Mouse (Mus musculus): Measurements from ENCODE around the gene Wipf1.
A peak's percentile ranks its signal among the peaks of the same experiment; 100 is the strongest.

The Wipf1 gene

DNA sequence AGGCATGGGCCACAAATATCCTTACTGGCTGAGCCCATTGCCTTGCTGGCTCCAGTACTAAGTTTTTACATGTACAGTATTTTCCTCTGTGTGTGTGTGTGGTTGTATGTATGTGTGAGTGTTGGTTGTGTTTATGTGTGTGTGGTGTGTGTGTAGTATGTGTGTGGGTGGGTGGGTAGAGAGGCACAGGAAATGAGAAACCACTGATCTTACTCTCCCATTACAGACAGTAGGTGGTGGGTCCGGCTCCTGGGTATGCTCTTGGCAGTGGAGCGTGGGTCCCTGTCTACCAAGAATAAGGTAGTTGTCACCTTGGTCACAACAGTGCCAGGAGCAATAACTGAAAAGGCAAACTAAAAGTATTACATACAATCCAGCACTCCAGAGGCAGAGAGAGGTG is 93.7 kb downstream of the Wipf1 start:
- DNase-seq (ENCODE audit: low read depth, low spot score) = no peak

DNA sequence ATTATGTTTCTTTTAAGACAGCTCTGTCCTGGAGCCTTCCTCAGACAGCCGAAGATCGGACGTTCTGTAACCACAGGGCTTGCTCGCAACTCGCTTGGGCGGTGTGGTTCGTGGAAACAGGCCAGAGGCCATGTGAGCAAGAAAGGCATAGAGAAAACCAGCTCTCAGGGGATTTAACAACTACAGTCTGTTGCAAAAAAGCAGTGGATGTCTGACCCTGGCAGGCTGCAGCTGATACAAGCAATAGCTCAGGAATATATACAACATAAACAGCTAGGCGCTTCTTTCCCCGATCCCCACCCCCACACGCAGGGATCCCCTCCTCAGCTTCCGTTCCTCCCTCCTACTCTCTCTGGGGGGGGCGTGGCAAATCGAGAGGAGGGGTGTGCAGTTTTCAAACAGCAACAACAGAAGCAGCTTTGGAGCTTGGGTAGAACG is 97.6 kb downstream of the Wipf1 start:
- DNase-seq (ENCODE audit: low read depth, low spot score) = no peak

DNA sequence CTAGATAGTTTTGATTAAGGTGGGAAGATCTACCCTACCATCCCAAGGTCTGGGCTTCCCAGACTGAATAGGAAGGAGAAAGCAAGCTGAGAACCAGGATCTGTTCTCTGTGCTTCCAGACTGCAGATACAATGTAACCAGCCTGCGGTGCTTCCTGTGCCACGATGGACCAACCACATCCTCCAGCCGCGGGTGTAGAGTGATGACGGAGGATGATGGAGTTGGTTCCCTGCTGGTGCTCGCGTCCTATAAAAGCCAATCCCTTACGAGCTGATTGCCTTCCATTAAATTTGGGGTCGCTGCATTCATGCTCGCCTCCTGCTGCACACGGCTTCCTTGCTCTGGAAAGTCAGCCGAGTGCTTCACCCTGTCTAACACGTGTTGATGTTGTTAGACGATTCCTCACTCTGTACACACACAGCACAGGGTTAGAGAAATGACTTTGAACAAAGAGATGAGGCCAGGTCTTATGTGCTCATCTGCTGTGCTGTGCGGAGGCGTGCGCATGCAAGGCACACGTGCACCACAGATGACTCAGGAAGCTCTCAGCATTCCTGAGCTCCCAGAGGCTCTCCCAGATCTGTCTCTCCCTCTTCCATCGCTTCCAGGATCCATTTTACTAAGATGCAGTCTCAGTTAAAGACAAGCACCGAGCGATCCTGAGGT is 100.6 kb downstream of the Wipf1 start:
- no peak for DNase-seq (ENCODE audit: low read depth, low spot score)

DNA sequence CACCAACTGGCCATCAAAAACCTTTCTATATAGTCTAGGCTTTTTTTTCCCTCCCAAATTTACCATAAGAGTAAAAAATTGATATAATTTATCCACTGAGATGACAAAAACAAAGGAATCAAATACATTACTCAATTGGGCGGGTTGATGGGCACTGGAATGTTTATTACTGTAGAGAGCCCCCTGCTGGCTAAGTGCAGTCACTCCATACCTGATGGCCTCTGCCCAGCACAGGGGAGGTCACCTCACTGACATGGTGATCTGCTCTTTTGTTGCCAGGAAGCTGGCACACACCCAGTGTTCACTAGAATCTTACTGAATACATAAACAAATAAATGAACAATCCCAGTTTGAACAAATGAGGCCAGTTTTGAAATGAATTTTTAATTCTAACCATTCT is 102.2 kb downstream of the Wipf1 start:
- no peak for DNase-seq (ENCODE audit: low read depth, low spot score)

DNA sequence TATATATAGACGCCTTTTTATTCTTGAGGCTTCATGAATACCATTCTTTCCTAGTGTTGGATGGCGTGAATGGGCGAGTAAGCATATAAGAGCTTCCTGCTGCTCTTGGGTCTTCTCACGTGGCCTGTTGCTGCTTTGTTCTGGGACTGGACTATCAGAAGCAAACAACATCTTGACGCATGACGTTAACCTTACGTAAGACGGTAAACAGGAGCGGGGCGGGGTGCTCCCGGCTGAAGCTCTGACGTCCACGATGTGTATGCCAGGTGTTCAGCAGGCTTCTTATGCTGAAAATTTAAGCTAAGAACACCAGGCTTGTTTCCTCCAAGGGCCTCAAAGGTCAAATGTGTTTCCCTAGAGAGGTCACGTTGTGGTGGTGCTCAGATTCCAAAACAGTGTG is 103.7 kb downstream of the Wipf1 start:
- no peak for DNase-seq (ENCODE audit: low read depth, low spot score)

DNA sequence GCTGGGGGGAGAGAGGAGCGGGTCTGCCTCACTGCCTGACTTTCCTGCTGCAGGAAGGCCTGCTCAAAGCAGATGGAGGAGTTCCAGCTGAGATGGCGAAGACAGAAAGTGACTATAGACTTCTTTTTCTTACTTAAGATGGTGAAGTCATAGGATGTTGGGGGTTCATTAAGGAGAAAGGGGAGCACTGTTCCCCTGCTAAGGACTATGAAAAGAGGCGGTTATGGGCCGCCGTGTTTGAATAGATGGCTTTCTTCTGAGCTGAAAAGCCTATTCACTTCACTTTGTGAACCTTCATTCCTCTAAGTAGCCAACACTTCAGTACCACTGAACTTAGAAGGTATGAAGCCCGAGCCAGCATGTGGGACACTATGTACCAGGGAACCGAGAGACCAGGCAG is 109.8 kb downstream of the Wipf1 start:
- DNase-seq (ENCODE audit: low read depth, low spot score) = no peak

DNA sequence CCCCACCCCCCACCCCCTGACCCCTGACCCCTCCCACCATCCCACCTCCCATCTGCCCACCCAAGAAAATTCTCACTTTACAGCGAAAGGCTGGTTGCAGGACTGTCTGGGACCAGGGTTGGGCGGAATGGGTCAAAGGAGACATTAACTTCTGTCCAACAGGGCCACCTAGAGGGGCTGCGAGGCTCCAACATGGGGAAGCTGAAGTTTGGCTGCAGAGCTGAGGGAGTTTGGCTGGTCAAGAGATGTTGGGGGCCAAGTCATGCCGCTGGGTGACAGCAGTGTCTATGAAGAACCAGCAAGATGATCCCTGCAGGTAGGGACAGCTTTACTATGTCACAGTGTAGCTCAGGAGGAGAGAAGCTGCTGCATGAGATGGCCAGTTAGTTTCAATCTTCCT is 110.2 kb downstream of the Wipf1 start:
- DNase-seq (ENCODE audit: low read depth, low spot score) = no peak

DNA sequence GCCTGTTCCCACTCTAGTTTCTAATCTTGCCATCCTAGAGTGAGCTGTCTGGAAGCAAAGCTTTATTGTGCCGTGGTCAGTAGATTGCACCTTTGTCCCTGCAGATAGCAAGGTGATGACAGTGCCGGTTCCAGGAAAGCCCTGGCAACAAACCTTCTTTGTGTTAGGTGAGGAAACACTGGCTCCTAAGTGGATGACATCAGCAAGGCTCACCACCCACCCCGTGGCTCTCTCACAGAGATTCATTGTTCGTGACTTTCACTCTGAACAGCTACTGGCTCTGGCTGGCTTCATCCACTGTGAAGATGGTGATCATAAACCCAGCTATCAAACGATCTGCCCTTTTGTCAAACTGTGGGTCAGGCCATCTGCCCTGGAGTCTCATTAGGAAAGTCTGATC is 113.6 kb downstream of the Wipf1 start:
- no peak for DNase-seq (ENCODE audit: low read depth, low spot score)

DNA sequence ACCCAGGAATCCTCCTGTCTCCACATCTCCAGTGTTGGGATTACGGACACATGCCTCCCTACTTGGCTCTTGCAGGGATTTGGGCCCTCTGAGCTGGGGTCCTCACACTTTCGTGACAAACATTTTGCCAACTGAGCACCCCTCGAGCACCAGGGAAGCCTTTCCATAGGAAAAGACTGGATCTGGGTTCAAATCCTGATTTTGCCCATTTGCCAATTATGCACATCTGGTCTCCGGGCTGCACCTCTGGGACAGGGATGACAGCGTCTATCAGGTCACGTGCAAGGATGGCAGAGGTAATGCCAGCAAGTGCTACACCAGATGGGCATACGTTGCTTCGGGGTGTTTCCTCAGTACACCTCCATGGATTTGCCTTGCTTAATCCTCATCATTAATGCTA is 119.5 kb downstream of the Wipf1 start:
- no peak for DNase-seq (ENCODE audit: low read depth, low spot score)

DNA sequence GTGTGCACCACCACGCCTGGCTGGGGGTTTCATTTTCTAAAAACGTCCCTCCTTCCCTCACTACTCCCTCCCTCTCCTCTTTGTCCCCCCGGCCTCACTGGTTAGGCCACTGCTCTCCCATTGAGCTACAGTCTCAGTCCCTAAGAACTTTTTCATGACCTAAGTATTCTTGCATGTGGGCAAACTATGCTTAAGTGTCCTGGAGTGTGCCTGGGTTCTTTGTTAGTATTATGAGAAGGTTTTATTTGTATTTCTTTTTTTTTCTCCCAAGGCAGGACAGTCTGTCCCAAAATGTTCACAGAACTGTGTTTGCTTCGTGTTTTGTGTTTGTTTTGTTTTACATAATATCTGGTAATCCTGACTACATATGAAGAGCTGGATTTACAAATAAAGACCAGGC is 121.9 kb downstream of the Wipf1 start:
- DNase-seq (ENCODE audit: low read depth, low spot score) = no peak

DNA sequence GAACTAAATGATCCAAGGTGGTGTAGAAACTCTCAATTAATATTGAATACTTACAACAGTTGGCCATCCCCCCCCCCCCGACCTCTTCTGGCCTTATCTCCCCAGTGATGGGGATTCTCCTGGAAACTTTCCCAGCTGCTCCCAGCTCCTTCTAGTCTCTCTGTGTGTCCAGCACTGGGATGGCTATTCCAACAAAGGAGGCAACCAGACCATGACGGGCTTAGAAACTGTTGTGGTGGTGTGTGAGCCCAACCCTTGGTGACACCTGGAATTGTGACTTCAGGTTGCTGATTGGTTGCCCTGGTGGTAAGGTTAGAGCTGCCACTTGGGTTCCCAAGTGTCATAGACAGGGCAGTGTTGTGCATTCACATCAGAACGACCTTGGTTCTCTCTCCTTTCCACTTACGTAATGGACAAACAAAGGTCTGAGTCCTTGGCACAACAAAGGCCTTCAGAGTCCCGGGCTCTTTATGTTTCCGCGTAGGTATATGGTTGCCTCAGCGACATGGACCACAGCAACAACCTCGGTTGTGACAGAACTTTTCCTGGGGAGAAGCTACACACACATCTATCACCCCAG is 123.1 kb downstream of the Wipf1 start:
- DNase-seq (ENCODE audit: low read depth, low spot score) = no peak

DNA sequence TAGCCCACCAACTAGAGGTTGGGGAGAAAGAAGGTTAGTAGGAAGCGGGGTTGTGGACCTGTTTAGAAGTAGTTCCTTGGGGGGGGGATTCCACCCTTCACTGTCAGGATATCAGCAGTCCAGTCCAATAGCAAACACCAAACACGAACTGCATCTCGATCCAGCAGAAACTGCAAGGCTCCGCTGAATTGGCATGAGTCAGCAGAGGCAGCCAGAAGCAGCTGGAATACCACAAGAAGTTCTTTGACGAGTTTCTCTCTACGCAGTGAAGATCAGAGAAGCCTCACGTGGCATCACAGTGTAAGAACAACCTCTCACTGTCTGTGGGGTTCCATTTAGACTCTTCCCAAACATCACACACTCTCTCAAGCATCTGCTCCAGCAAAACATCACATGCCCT is 124.6 kb downstream of the Wipf1 start:
- DNase-seq (ENCODE audit: low read depth, low spot score) = no peak

DNA sequence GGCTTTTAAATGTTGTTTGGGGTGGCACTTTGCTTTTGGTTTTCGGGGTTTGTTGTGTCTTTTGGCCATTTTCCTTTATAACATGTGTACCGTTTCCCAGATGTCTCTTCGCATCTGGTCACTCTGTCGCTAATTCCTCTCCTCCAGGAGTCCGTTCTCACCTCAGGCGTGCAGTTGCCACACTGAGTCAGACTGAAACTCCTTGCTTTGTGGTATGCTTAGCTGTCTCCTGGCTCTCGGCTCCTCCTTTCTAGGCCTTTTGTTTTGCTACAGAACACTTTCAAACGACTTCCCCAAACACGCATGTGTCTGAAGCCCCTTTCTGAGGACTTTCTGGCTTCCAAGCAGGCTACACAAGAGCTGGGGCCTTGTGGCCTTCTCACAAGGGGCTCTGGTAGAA is 125.1 kb downstream of the Wipf1 start:
- DNase-seq (ENCODE audit: low read depth, low spot score) = no peak

DNA sequence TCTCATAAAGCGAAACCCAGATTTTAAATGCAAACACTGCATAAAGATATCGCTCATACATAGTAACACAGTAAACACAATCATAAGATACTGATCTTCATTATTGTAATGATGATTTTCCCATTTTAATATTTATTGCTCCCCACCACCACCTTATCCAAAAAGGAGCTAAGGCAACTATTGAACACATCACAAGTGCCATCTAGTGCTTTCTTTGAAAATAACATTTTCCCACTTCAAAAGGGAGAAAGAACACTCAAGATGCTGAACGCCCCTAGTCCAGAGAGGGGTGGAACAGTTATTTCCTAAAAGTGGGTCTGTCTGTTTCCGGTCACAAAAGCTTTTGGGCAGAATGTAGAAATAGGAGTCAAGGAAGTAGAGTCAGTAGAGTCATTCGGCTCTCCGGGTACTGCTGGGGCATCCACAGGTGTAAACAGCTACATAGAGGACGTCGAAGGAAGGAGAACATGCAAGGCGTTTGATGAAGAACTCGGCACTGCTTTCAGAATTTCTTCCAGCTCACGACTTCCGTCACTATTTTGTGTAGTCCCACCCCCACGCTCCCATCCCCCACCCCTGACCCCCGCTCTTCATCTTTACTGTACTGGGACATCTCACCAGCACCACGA is 126.0 kb downstream of the Wipf1 start:
- DNase-seq (ENCODE audit: low read depth, low spot score) = no peak

DNA sequence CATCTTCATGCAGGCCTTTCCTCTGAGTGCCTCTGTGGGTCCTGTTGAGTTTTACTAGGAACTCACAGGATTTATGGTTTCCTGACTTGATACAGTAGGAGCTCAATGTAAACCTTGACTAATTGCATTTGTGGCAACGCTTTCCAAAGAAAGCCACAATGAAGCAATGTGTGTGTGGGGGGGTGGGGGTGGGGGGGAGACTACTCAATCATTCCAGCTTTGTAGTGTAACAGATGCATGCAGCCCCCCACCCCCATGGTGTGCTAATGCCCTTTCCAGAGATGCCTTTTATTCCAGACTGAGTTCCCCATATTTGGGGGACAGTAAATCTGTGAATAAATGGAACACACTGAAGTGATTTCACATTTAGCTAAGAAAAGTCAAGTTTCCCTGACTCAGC is 127.8 kb downstream of the Wipf1 start:
- no peak for DNase-seq (ENCODE audit: low read depth, low spot score)

DNA sequence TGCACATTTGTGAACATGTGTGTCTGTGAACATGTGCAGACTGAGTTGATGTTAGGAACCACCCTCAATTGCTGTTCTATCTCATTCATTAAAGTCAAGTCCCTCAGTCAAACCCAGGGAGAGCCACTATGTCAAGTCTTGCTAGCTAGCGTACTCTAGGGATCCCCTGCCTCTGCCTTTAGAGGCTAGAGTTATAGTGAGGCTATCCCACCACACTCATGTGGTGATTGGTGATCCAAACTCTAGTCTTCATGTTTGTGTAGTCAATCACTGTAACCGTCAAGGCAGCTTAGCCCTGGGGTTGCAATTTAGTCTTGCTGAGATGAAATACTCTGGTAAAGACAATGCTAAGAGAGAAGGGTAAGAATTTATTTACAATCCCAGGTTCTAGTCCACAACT is 132.1 kb downstream of the Wipf1 start:
- no peak for DNase-seq (ENCODE audit: low read depth, low spot score)

DNA sequence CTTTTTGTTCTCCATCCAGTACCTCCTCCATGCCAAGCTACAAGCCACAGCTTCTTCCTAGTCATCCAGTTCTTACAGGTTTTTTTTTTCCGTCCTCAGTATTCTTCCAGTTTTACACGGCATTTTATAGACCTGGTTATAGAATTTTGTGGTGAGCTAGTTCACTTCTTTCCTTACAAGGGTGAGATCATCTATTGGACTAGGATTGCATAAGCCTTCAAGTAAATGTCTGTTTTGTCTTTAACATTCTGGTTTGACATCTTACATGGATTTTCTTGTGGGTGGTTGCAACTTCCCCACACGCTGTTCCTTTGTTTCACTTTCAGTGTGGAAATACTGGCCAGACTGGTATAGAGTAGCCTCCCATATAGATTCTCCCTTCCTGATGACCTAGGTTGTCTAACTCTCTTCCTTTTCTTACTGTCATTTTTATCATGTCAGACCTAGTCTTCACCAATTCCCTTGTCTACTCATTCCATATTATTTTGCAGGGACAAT is 132.7 kb downstream of the Wipf1 start:
- no peak for DNase-seq (ENCODE audit: low read depth, low spot score)

DNA sequence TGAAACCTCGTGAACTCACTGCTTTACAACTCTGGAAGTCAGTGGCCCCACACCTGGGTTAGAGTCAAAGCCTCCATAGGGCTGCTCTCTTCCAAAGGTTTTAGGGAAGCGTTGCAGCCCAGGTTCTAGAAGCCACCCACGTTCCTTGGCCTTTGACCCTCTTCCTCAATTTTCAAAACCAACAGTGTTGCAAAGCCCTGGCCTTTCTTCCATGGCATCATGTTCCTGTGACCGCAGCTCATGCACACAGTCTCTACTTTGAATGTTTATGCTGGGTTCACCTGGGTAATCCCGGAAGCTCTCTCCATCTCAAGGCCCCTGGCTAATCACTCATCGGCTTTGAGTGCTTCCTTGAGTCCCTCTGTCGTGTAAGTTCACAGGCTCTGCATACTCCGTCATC is 134.0 kb downstream of the Wipf1 start:
- no peak for DNase-seq (ENCODE audit: low read depth, low spot score)

DNA sequence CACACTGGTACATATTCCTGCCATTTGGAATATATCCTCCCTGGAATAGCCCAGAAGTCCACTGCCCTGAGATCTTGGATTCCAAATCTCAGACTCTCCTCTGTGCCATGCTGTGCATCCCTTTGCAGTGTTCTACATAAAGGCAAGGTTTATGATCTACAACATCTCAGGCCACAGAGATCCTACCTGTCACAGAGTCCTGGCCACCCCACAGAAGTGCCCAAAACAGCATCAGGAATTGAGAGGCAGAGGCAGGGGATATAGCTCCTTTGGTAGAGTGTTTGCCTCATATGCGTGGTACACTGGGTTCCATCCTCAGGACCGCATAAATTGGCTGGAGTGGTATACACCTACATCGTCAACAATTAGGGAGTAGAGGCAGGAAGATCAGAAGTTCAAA is 135.1 kb downstream of the Wipf1 start:
- no peak for DNase-seq (ENCODE audit: low read depth, low spot score)

DNA sequence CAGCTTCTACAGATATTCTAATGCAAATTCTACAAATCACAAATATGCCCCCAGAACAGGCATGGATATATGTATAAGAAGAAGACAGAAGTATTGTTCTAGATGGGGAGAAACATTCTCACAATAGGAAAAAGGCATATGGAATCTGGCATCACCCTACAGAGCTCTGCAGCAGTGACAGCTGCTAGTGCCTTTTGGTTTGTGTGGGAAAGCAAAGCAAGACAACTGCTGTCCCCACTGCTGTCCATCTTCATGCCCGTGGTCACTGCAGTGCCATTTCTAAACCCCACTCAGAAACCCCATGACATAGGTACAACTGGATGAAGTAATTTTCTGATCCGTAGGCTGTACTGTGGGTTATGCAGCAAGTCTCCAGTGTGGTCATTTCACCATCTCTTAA is 136.8 kb downstream of the Wipf1 start:
- DNase-seq (ENCODE audit: low read depth, low spot score) = no peak

DNA sequence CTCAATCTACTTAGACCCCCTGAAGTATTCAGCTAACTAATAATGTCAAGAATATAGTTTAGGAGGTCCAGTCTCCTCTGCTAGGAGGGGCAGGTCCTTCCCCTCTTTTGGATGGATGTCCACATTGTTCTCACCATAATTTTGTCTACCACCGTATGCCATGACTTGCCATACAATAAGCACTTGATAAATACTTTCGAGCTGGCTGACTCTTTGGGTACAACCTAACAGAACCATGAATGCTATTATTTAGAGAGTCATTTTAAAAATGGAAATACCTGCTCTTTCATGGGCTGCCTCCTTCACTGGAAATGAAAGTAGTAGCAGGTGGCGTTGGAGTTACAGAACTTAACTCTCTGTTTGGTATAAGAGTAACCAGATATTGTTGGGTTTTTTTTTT is 139.6 kb downstream of the Wipf1 start:
- DNase-seq (ENCODE audit: low read depth, low spot score) = no peak

DNA sequence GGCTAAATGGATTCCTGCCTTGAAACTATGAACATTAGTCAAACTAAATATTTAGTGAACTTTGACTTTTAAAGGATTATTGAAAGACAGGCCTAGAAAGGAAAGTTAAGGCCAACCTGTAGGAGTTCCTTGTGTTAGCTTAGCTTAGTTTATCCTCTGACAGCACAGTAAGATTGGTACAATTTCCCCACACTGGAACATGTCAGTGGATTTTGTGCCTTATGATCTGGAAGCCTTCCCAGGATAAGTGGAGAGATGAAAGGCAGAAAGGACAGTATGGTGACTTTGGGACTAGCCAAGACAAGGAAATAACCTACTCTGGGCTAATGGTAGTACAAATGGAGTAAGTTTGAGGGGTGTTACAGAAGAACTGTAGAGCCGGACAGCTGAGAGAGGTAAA is 141.7 kb downstream of the Wipf1 start:
- no peak for DNase-seq (ENCODE audit: low read depth, low spot score)

DNA sequence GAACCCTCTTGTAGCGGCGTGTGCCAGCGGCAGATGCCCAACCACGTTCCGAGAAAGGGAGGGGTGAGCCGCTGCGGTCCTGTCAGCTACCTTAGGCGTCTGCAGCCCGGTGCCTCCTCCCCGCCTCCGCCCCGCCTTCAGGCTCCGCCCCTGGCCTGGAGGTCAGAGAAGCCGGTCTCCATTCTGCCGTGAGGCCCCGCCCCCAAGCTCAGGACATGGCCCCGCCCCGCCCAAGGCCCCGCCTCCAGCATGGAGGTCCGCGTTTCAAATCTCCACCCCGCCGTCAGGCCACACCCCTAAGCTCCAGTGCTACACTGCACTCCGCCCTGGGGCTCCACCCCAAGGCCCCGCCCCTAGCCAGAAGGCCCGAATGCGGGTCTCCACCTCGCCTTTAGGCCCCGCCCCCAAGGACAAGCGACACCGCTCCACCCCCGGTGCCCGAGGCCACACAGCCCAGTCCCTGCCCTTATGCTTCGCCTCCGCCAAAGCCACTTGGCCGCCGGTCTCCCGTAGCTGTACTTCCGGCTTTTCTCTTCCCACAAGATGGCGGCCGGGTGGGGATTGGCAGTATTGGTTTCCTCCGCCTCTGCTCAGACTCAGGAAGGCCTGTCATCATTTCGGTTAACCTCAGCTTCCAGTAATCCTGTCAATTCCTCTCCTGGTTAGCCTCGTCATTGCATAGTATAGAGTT is 143.0 kb downstream of the Wipf1 start, which contains the start of gene Gpr155:
Gpr155 (minus strand) TSS at position 217 of the 691 bp plus-strand sequence.
- peak; percentile 97 for DNase-seq (ENCODE audit: low read depth, low spot score)
